Mouse (Mus musculus): Measurements from ENCODE around the gene Slc17a7.

DNA sequence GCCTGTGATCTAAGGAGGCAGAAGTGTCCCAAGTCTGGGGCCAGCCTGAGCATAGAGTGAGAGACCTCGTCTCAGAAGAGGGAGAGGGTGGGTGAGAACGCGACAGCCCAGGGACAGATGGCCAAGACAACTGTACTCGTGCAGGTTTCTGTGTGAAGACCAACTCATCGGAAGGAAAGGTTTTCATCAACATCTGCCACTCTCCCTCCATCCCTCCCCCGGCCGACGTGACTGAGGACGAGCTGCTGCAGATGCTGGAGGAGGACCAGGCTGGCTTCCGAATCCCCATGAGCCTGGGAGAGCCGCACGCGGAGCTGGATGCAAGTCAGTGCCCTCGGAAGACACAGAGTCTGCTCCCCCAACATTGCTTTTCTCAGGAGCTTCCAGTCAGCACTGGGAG, 6.3 kb upstream of the Slc17a7 start:
- no peak for TF ChIP-seq POLR2A (IDR thresholded peaks at IDR 0.05; ENCODE audit: control insufficient read depth, low read depth, low read length)
- no peak for TF ChIP-seq CTCF (IDR thresholded peaks at IDR 0.05; ENCODE audit: control insufficient read depth, insufficient read depth, insufficient replicate concordance, low read depth, low read length)

Measured in testis, adult 2 months (tissue).